Mouse (Mus musculus) ES-Bruce4 (cell line): ENCODE data around the gene 1700102P08Rik.

Experiments used
- CTCF ChIP-seq: IDR thresholded peaks from one replicate; pipeline ENCODE4 v1.8.1; 2011; ENCODE audit warnings: low read depth, low read length
- POLR2A ChIP-seq: IDR thresholded peaks from one replicate; pipeline ENCODE4 v1.8.1; 2011; ENCODE audit warnings: low read length; ENCODE audit not compliant: insufficient read depth

DNA sequence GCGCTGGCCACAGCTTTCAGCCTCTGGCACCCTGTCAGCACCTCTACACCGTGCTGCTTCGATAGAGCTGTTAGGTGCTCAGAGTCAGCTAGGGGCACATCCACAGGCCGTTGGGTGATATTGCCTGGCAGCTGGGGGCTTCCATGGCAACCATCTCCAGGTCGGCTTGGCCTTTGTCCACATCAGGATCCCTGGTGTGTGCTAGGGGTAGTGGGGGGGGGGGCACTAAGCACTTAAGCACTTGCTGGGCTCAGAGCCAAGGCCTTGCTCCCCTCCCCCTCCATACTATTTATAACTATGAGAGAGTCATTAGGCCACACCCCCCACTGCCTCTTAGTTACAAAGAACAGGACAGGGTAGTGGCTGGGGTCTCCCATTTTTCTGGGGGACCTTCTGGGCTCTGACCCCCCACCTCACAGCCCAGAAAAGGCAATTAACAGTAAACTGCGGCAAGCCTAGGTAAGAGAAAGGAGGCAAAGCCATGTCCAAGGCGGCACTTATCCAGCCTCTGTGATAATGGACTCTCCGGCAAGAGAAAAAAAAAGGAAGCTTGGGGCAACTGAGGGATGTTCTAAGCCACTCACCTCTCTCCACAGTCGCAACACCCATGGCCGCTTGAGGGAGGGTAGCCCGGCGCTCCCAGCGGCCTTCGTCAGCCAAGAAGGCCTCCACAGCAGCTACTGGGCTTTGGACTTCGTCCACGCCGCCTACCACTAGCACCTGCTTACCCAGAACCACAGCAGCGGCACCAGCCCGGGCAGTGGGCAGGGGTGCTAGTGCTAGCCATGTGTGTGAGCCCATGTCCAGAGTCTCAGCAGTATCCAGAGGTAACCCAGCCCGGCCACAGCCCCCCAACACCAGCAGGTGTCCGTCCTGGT, 57.9 kb downstream of the 1700102P08Rik start:
- TF ChIP-seq POLR2A = no peak
- no peak for TF ChIP-seq CTCF
